Mouse (Mus musculus): ENCODE results near the gene Atp13a1.

GRCm38 (mm10) chr8:69802216-69802615 lies 11.3 kb downstream of the Atp13a1 start:
- TF ChIP-seq POLR2A (IDR thresholded peaks at IDR 0.05; ENCODE audit: control insufficient read depth, extremely low read depth, insufficient read depth, low read length, poor library complexity) (no peak), CTCF (IDR thresholded peaks at IDR 0.05; ENCODE audit: borderline replicate concordance, control insufficient read depth, extremely low read depth, insufficient read depth, low read length, poor library complexity) (no peak)

Measured in thymus, adult 2 months (tissue).